Mouse (Mus musculus) G1E (cell line): ENCODE results near the gene Olfr211.
"Not testable (repeated sequence)": the region's sequence is repeated elsewhere in the genome, so short reads cannot be mapped to it uniquely, and the experiment has no call there.

ENCODE experiments used
- CTCF ChIP-seq: IDR thresholded peaks from 2 replicates; pipeline ENCODE4 v1.5.1; 2012; ENCODE audit warnings: low read depth, low read length, inconsistent platforms, mixed read lengths
- GATA1 ChIP-seq: IDR thresholded peaks from 2 replicates; pipeline ENCODE4 v1.6.1; 2012; ENCODE audit warnings: borderline replicate concordance, low read length, inconsistent platforms, mixed read lengths
- POLR2AphosphoS5 ChIP-seq: IDR thresholded peaks from 2 replicates; pipeline ENCODE4 v1.6.1; 2012; ENCODE audit warnings: low read depth, low read length, inconsistent platforms; ENCODE audit not compliant: insufficient replicate concordance
- TAL1 ChIP-seq: conservative IDR thresholded peaks from 2 replicates; pipeline ENCODE4 v1.6.1; 2012; ENCODE audit warnings: low read depth, low read length, inconsistent platforms, mixed read lengths

- not testable (repeated sequence) for TF ChIP-seq POLR2AphosphoS5, CTCF, TAL1, GATA1
Measured at GRCm38 (mm10) chr6:116506302-116507003, 17.6 kb downstream of the Olfr211 start, which contains the start of gene Olfr212.
